Mouse (Mus musculus) CD4-positive, CD25-positive, alpha-beta regulatory T cell, adult 2 months (primary cell): ENCODE measurements around the gene Gm15262.
"Not testable (repeated sequence)": the region's sequence is repeated elsewhere in the genome, so short reads cannot be mapped to it uniquely, and the experiment has no call there.

Source experiments
- DNase-seq: peaks from one replicate; pipeline ENCODE4 v3.0.0-alpha.2; 2012; ENCODE audit warnings: low read depth, low spot score

The Gm15262 gene

GRCm38 (mm10) chrX:161287156-161287555, at the start of gene Gm15262:
Gene Gm15262 (plus strand): TSS chrX:161287456.
- DNase-seq, result not testable (repeated sequence)

DNA sequence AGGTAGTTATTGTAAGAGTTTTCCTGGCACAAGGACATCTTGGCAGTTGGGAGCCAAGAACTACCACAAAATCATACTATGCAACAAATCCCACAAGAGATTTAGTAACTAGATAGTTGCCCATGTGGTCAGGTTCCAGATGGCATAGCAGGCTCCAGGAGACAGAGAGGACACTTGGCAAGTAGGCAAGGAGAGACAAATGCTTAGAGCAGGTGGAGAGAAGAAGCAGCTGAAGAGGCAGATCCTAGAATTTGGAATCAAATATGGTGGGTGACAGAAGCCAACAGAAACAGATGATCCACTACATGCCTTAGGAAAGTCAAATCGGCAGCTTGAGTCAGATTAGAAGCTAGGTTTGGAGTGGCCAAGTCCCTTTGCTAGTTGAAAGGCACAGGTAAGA, 20.9 kb downstream of the Gm15262 start:
- no peak for DNase-seq

GRCm38 (mm10) chrX:161316443-161316842, 29.2 kb downstream of the Gm15262 start:
- DNase-seq, result no peak

DNA sequence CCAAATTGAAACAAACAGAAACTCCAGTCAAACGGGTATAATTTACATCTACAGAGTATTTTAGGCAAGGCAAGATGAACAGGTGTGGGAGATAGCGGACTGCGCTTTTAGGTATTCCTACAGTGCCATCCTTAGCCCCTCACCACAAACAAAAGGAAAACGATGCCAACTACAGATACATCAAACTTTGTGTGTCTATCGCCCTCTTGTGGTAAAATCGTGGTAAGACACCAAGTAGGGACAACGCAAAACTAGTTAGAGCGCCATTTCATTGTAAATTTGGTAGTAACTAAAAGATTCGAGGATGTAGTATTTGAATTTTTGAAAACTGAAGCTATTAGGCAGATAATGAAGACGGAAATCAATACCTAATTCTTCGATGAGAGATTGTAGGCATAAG, 83.7 kb downstream of the Gm15262 start:
- peak; percentile 0 for DNase-seq

DNA sequence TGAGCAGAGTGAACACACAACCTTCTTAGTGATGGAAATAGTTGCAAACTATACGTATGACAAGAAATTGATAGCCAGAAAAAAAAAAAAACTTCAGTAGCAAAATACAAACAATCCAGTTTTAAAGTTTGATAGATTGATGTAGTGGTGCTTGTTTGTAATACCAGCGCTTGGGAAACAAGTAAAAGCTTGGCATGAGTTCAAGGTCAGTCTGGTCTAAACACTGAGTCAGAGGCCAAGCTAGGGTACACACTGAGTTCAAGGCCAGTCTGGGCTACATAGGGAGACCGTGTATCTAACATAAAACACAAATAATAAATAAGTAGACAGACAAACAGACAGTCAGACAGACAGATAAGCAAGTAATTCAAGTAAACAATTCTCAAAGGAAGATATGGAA, 84.2 kb downstream of the Gm15262 start:
- no peak for DNase-seq

DNA sequence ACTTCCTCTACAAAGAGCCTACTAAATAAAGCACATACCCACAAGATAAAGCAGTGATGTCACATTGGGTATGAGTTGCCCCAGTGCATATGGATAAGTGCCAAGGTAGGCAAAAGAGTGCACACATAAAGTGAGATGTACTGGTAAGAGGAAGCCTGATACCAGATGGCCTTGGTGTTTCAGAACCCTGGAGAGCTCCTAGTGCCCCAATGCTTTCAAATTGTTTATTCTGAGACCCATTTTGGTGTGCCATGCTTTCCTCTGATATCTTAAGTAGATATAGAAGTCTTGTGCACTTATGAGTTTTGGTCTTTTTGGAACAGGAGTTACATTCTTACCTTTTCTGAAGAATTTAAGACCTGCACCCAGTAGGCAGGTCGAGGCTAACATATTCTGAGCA, 88.3 kb downstream of the Gm15262 start:
- no peak for DNase-seq

DNA sequence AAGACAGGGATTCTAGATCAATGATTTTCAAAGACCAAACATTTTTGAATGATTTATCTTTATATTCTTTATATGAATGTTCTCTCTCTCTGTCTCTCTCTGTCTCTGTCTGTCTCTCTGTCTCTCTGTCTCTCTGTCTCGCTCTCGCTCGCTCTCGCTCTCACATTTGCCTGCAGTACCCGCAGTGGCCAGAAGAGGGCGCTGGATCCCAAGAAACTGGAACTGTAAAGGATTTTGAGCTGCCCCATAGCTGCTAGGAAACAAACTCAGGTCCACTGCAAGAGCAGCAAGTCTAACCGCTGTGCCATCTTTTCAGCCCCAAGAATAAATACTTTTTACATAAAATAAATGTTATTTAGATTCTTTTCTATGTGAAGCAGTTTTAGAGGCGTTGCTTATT, 98.5 kb downstream of the Gm15262 start:
- DNase-seq, result peak; percentile 10

- no peak for DNase-seq
These were observed 100.7 kb downstream of the Gm15262 start for GRCm38 (mm10) chrX:161387942-161388341.

- peak; percentile 70 for DNase-seq
These were observed 111.9 kb downstream of the Gm15262 start for GRCm38 (mm10) chrX:161399110-161399509.

- DNase-seq, result no peak
These were observed 123.9 kb downstream of the Gm15262 start for GRCm38 (mm10) chrX:161411151-161411550.
